Mouse (Mus musculus) spleen, adult 2 months (tissue): ENCODE results near the gene Togaram2.

Source experiments
- CTCF ChIP-seq: fragments of 200-500 bp; IDR thresholded peaks from 2 replicates; pipeline ENCODE4 v1.5.1; 2011; ENCODE audit warnings: mild to moderate bottlenecking, inconsistent platforms; ENCODE audit not compliant: insufficient read depth, insufficient read length, insufficient replicate concordance; ENCODE audit errors: extremely low read depth
- POLR2A ChIP-seq: fragments of 200-500 bp; IDR thresholded peaks from 2 replicates; pipeline ENCODE4 v1.6.1; 2011; ENCODE audit warnings: low read depth, low read length, inconsistent platforms

DNA sequence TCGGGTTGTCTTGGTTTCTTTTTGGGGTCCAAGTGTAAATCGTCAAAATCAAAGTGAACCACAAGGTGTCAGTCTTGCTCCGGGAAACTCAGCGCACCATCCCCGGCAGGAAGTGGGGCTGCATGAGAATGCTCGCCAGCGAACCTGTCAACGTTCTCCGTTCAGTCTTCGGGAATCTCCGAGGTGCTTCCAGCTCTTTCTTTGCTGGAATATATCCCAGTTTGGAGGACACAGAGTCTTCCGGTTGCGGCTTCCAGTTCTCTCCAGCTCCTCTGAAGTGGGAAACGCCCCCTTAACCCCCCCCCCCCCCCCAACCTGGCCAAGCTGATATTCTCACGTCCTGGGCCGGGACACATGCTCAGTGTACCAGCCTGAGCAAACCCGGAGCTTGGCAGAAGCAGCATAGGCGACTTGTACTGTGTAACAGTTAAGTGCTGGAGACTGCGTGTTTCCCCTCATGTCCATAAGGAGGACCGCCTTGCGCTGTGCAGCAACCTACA, 10.3 kb upstream of the Togaram2 start:
- TF ChIP-seq CTCF (peak; percentile 82; the same call in 1 of the 2 replicates), POLR2A (no peak)
